Mouse (Mus musculus): ENCODE results near the gene P4hb. TPM values are rescaled to one million over a fixed set of nuclear protein-coding genes. Genes with fewer than 3 reads are reported as not detected.

P4hb gene
- polyA plus RNA-seq, 1 experiment, result 519 TPM

DNA sequence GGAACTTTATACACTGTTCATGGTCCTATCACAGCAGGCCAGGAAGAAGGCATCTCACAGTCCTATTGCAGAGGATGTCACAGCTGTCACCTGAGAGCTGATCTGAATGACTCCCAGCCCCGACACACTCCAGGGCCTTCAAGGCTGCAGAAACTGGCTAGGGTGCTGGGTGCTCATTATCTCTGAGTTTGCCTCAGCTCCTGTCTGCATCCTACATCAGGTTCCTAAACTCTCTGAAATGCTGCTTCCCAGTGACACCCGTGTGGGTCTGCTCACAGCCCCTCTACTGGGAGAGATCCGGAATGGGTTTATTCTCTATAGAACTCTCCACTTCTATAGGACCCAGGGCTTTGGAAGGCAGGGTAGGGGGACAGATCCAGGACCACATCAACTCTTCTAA is 24.8 kb downstream of the P4hb start:
- no peak for TF ChIP-seq FOSL1 (IDR thresholded peaks at IDR 0.05; ENCODE audit: insufficient read depth, low read length, poor library complexity, severe bottlenecking)
- TF ChIP-seq USF1 (IDR thresholded peaks at IDR 0.05; ENCODE audit: low read depth), result no peak
- no peak for TF ChIP-seq MYOG (IDR thresholded peaks at IDR 0.05; ENCODE audit: control insufficient read depth, extremely low read depth, insufficient read length)
- no peak for TF ChIP-seq MAX (IDR thresholded peaks at IDR 0.05)
- no peak for TF ChIP-seq CEBPB (IDR thresholded peaks at IDR 0.05; ENCODE audit: low read depth)
- no peak for TF ChIP-seq CTCF (IDR thresholded peaks at IDR 0.05; ENCODE audit: control insufficient read depth, insufficient read depth, insufficient read length)
- TF ChIP-seq MYOD1 (IDR thresholded peaks at IDR 0.05; ENCODE audit: control insufficient read depth, insufficient read length, low read depth), result no peak
- Histone ChIP-seq H3ac (ENCODE audit: control insufficient read depth, insufficient read length, low read depth) (no peak overlapping the region), H3K27me3 (ENCODE audit: control insufficient read depth, insufficient read depth, insufficient read length) (no peaks in the 10 kb centered on the region), H3K36me3 (ENCODE audit: control insufficient read depth, insufficient read depth) (peaks cover 5% of the 10 kb centered on the region), H3K79me2 (ENCODE audit: control insufficient read depth, insufficient read depth) (peaks cover 27% of the 10 kb centered on the region), H3K79me3 (ENCODE audit: low read depth) (peaks cover 1% of the 10 kb centered on the region), H3K4me3 (ENCODE audit: insufficient read depth, poor library complexity, severe bottlenecking) (peak overlapping the region; percentile 84)

GRCm38 (mm10) chr11:120547469-120547868 is 25.6 kb downstream of the P4hb start:
- Histone ChIP-seq H3K27me3 (ENCODE audit: control insufficient read depth, insufficient read depth, insufficient read length) (no peaks in the 10 kb centered on the region), H3ac (ENCODE audit: control insufficient read depth, insufficient read length, low read depth) (no peak overlapping the region), H3K79me3 (ENCODE audit: low read depth) (peaks cover 1% of the 10 kb centered on the region), H3K79me2 (ENCODE audit: control insufficient read depth, insufficient read depth) (peaks cover 27% of the 10 kb centered on the region), H3K36me3 (ENCODE audit: control insufficient read depth, insufficient read depth) (peaks cover 8% of the 10 kb centered on the region), H3K4me3 (ENCODE audit: insufficient read depth, poor library complexity, severe bottlenecking) (no peak overlapping the region)
- TF ChIP-seq CEBPB (IDR thresholded peaks at IDR 0.05; ENCODE audit: low read depth) (no peak), CTCF (IDR thresholded peaks at IDR 0.05; ENCODE audit: control insufficient read depth, insufficient read depth, insufficient read length) (no peak), USF1 (IDR thresholded peaks at IDR 0.05; ENCODE audit: low read depth) (no peak), MYOG (IDR thresholded peaks at IDR 0.05; ENCODE audit: control insufficient read depth, extremely low read depth, insufficient read length) (no peak), MAX (IDR thresholded peaks at IDR 0.05) (no peak), FOSL1 (IDR thresholded peaks at IDR 0.05; ENCODE audit: insufficient read depth, low read length, poor library complexity, severe bottlenecking) (no peak), MYOD1 (IDR thresholded peaks at IDR 0.05; ENCODE audit: control insufficient read depth, insufficient read length, low read depth) (no peak)

GRCm38 (mm10) chr11:120545964-120546363 is 27.1 kb downstream of the P4hb start:
- peaks cover 27% of the 10 kb centered on the region for H3K79me2 ChIP-seq (ENCODE audit: control insufficient read depth, insufficient read depth)
- no peak for TF ChIP-seq MYOD1 (IDR thresholded peaks at IDR 0.05; ENCODE audit: control insufficient read depth, insufficient read length, low read depth)
- no peak for TF ChIP-seq USF1 (IDR thresholded peaks at IDR 0.05; ENCODE audit: low read depth)
- no peak for TF ChIP-seq MAX (IDR thresholded peaks at IDR 0.05)
- no peak for TF ChIP-seq CTCF (IDR thresholded peaks at IDR 0.05; ENCODE audit: control insufficient read depth, insufficient read depth, insufficient read length)
- TF ChIP-seq CEBPB (IDR thresholded peaks at IDR 0.05; ENCODE audit: low read depth), result no peak
- TF ChIP-seq MYOG (IDR thresholded peaks at IDR 0.05; ENCODE audit: control insufficient read depth, extremely low read depth, insufficient read length), result no peak
- TF ChIP-seq FOSL1 (IDR thresholded peaks at IDR 0.05; ENCODE audit: insufficient read depth, low read length, poor library complexity, severe bottlenecking), result no peak
- no peaks in the 10 kb centered on the region for H3K27me3 ChIP-seq (ENCODE audit: control insufficient read depth, insufficient read depth, insufficient read length)
- peaks cover 1% of the 10 kb centered on the region for H3K79me3 ChIP-seq (ENCODE audit: low read depth)
- no peak overlapping the region for H3ac ChIP-seq (ENCODE audit: control insufficient read depth, insufficient read length, low read depth)
- H3K4me3 ChIP-seq (ENCODE audit: insufficient read depth, poor library complexity, severe bottlenecking), result no peak overlapping the region
- peaks cover 8% of the 10 kb centered on the region for H3K36me3 ChIP-seq (ENCODE audit: control insufficient read depth, insufficient read depth)

DNA sequence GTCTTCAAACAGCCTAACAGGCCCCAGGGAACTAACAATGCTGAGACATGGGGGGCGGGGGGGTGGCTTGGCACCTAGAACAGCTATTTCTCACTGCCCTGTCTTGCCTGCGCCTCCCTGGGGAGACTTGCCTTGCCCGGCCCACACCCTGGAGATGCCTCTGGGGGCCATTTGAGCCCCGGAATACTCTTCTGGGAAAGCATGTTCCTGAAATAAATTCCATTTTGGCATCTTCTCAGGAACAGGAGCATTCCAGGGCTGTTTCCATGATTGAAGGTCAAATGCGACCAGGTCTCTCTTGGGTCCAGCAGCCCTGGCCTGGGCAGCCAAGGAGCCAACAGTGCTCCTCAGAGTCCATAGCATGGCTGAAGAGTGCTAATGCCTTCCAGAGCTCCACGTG is 30.7 kb downstream of the P4hb start:
- H3K79me2 ChIP-seq (ENCODE audit: control insufficient read depth, insufficient read depth), result peaks cover 2% of the 10 kb centered on the region
- no peak overlapping the region for H3ac ChIP-seq (ENCODE audit: control insufficient read depth, insufficient read length, low read depth)
- peaks cover 8% of the 10 kb centered on the region for H3K36me3 ChIP-seq (ENCODE audit: control insufficient read depth, insufficient read depth)
- TF ChIP-seq CEBPB (IDR thresholded peaks at IDR 0.05; ENCODE audit: low read depth), result no peak
- TF ChIP-seq MAX (IDR thresholded peaks at IDR 0.05), result no peak
- no peak for TF ChIP-seq CTCF (IDR thresholded peaks at IDR 0.05; ENCODE audit: control insufficient read depth, insufficient read depth, insufficient read length)
- TF ChIP-seq MYOD1 (IDR thresholded peaks at IDR 0.05; ENCODE audit: control insufficient read depth, insufficient read length, low read depth), result no peak
- TF ChIP-seq FOSL1 (IDR thresholded peaks at IDR 0.05; ENCODE audit: insufficient read depth, low read length, poor library complexity, severe bottlenecking), result no peak
- TF ChIP-seq USF1 (IDR thresholded peaks at IDR 0.05; ENCODE audit: low read depth), result no peak
- no peak for TF ChIP-seq MYOG (IDR thresholded peaks at IDR 0.05; ENCODE audit: control insufficient read depth, extremely low read depth, insufficient read length)
- H3K79me3 ChIP-seq (ENCODE audit: low read depth), result no peaks in the 10 kb centered on the region
- peaks cover 2% of the 10 kb centered on the region for H3K27me3 ChIP-seq (ENCODE audit: control insufficient read depth, insufficient read depth, insufficient read length)
- H3K4me3 ChIP-seq (ENCODE audit: insufficient read depth, poor library complexity, severe bottlenecking), result no peak overlapping the region

DNA sequence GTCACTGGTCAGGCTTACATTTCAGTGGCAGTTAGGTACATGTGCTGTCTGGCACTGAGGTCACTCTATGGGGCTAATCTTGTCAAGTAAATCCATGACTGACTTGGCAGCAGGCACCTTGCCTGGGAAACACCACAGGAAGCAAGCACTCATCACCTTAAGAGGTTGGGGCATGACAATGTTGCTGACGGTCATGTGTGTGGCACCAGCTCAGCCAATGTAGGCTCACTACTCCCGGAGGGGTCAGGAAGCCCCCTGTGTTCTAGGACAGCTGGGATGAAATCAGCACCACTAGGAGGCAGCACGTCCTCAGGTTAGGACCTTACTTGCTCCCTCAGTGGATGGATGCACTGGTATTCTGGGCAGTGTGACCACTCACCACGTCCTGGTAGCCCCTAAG is 31.1 kb downstream of the P4hb start:
- Histone ChIP-seq H3K4me3 (ENCODE audit: insufficient read depth, poor library complexity, severe bottlenecking) (no peak overlapping the region), H3ac (ENCODE audit: control insufficient read depth, insufficient read length, low read depth) (no peak overlapping the region), H3K27me3 (ENCODE audit: control insufficient read depth, insufficient read depth, insufficient read length) (peaks cover 5% of the 10 kb centered on the region), H3K36me3 (ENCODE audit: control insufficient read depth, insufficient read depth) (peaks cover 8% of the 10 kb centered on the region), H3K79me3 (ENCODE audit: low read depth) (no peaks in the 10 kb centered on the region), H3K79me2 (ENCODE audit: control insufficient read depth, insufficient read depth) (no peaks in the 10 kb centered on the region)
- TF ChIP-seq MYOG (IDR thresholded peaks at IDR 0.05; ENCODE audit: control insufficient read depth, extremely low read depth, insufficient read length) (no peak), CTCF (IDR thresholded peaks at IDR 0.05; ENCODE audit: control insufficient read depth, insufficient read depth, insufficient read length) (peak; percentile 28)

All from C2C12 (cell line).